Mouse (Mus musculus) intestine, postnatal 0 days (tissue): ENCODE measurements around the gene Klhl10. TPM values are rescaled to one million over a fixed set of nuclear protein-coding genes. Genes with fewer than 3 reads are reported as not detected.
A peak's percentile ranks its signal among the peaks of the same experiment; 100 is the strongest.

Experiments
- ATAC-seq: fragments of 200-750 bp; cut with Nextera tagmentation; 2 replicates; pipeline ENCODE4 v1.8.0; 2017; ENCODE audit warnings: mild to moderate bottlenecking, moderate TSS enrichment, moderate library complexity
- H3K27ac ChIP-seq: fragments of 300-500 bp; sonication (generic); 2 replicates; pipeline ENCODE4 v1.5.1; 2014; ENCODE audit warnings: mild to moderate bottlenecking, low read depth, low read length, moderate library complexity
- H3K27me3 ChIP-seq: fragments of 300-500 bp; sonication (generic); replicated peaks from 2 replicates; pipeline ENCODE4 v1.6.1; 2014; ENCODE audit warnings: low read length, mixed read lengths; ENCODE audit not compliant: control insufficient read depth, insufficient read depth
- H3K36me3 ChIP-seq: fragments of 300-500 bp; sonication (generic); 2 replicates; pipeline ENCODE4 v1.6.1; 2014; ENCODE audit warnings: mild to moderate bottlenecking, moderate library complexity; ENCODE audit not compliant: control insufficient read depth, insufficient read depth
- H3K4me1 ChIP-seq: fragments of 300-500 bp; sonication (generic); replicated peaks from 2 replicates; pipeline ENCODE4 v1.6.1; 2014; ENCODE audit warnings: antibody characterized with exemption, low read length, mixed read lengths; ENCODE audit not compliant: control insufficient read depth, insufficient read depth
- H3K4me2 ChIP-seq: fragments of 300-500 bp; sonication (generic); replicated peaks from 2 replicates; pipeline ENCODE4 v1.6.1; 2014; ENCODE audit warnings: low read depth, mild to moderate bottlenecking, moderate library complexity
- H3K4me3 ChIP-seq: fragments of 300-500 bp; sonication (generic); 2 replicates; pipeline ENCODE4 v1.5.1; 2014; ENCODE audit warnings: low read depth, low read length
- H3K9ac ChIP-seq: fragments of 300-500 bp; sonication (generic); 2 replicates; pipeline ENCODE4 v1.6.1; 2014; ENCODE audit warnings: mild to moderate bottlenecking, low read depth, low read length
- H3K9me3 ChIP-seq: fragments of 300-500 bp; sonication (generic); 2 replicates; pipeline ENCODE4 v1.6.1; 2016; ENCODE audit warnings: mixed run types; ENCODE audit not compliant: control insufficient read depth
- CTCF ChIP-seq: sonication (generic); IDR thresholded peaks from 2 replicates; pipeline ENCODE4 v1.5.1; 2016; ENCODE audit warnings: low read depth, mild to moderate bottlenecking, control low read depth, antibody characterized with exemption, moderate library complexity
- WGBS: fragments of 180-500 bp; shearing (Covaris S2); extraction: QIAGEN DNeasy Blood & Tissue Kit; methylation state at CpG from one replicate; pipeline ENCODE4 v1.1.7; 2014; 5-methylcytosine and 5-hydroxymethylcytosine counted together
- polyA plus RNA-seq: library from polyadenylated mRNA; unstranded; fragments of >200 nt; fragmentation: Nextera tagmentation; extraction: Ambion mirVana; gene quantifications from 2 replicates; pipeline ENCODE4 v1.2.1, GENCODE M21; 2015

Klhl10 gene
- polyA plus RNA-seq, 1 experiment from 2014 or later: 0.13 TPM

GRCm38 (mm10) chr11:100400842-100401241 lies 40.9 kb upstream of the Klhl10 start:
- no peak for TF ChIP-seq CTCF
- no peaks in the 10 kb centered on the region for H3K36me3 ChIP-seq
- no peak for ATAC-seq
- peak overlapping the region; percentile 42; the same call in 1 of the 2 replicates for H3K27ac ChIP-seq
- no peak overlapping the region for H3K4me2 ChIP-seq
- no peak overlapping the region for H3K9ac ChIP-seq
- WGBS: 32% methylated on average over 6 of the region's 6 CpGs
- H3K27me3 ChIP-seq: no peaks in the 10 kb centered on the region
- peaks cover 28% of the 10 kb centered on the region for H3K4me1 ChIP-seq
- H3K9me3 ChIP-seq: no peaks in the 10 kb centered on the region
- no peak overlapping the region for H3K4me3 ChIP-seq

GRCm38 (mm10) chr11:100402240-100402639 lies 39.5 kb upstream of the Klhl10 start:
- peak overlapping the region; percentile 12 for H3K9ac ChIP-seq
- peaks cover 28% of the 10 kb centered on the region for H3K4me1 ChIP-seq
- ATAC-seq: no peak
- no peaks in the 10 kb centered on the region for H3K27me3 ChIP-seq
- no peak for TF ChIP-seq CTCF
- H3K4me2 ChIP-seq: no peak overlapping the region
- 31% methylated on average over 6 of the region's 6 CpGs for WGBS
- H3K4me3 ChIP-seq: no peak overlapping the region
- no peaks in the 10 kb centered on the region for H3K36me3 ChIP-seq
- H3K27ac ChIP-seq: peak overlapping the region; percentile 35; the same call in 1 of the 2 replicates
- H3K9me3 ChIP-seq: no peaks in the 10 kb centered on the region

- Histone ChIP-seq H3K9me3 (no peaks in the 10 kb centered on the region), H3K4me3 (no peak overlapping the region), H3K27ac (peak overlapping the region; percentile 35; the same call in 1 of the 2 replicates), H3K4me2 (no peak overlapping the region), H3K27me3 (no peaks in the 10 kb centered on the region), H3K4me1 (peaks cover 28% of the 10 kb centered on the region), H3K36me3 (no peaks in the 10 kb centered on the region), H3K9ac (peak overlapping the region; percentile 12)
- TF ChIP-seq CTCF: no peak
- peak; percentile 36 for ATAC-seq
- WGBS: 35% methylated on average over 2 of the region's 2 CpGs
Observed at GRCm38 (mm10) chr11:100402682-100403081, 39.0 kb upstream of the Klhl10 start.

- no peak overlapping the region for H3K27ac ChIP-seq
- no peak for ATAC-seq
- no peak for TF ChIP-seq CTCF
Observed at GRCm38 (mm10) chr11:100403445-100404134, 38.1 kb upstream of the Klhl10 start.

GRCm38 (mm10) chr11:100404456-100405074 lies 37.2 kb upstream of the Klhl10 start:
- no peak overlapping the region for H3K27ac ChIP-seq
- no peak for TF ChIP-seq CTCF
- H3K4me1 ChIP-seq: peaks cover 24% of the 10 kb centered on the region
- H3K36me3 ChIP-seq: peaks cover 9% of the 10 kb centered on the region
- H3K9me3 ChIP-seq: no peaks in the 10 kb centered on the region
- H3K27me3 ChIP-seq: no peaks in the 10 kb centered on the region
- H3K4me3 ChIP-seq: no peak overlapping the region
- ATAC-seq: no peak
- H3K4me2 ChIP-seq: no peak overlapping the region
- WGBS: 86% methylated on average over 3 of the region's 3 CpGs
- no peak overlapping the region for H3K9ac ChIP-seq

More at GRCm38 (mm10) chr11:100403445-100404134, 38.1 kb upstream of the Klhl10 start:
- Histone ChIP-seq H3K9ac (no peak overlapping the region), H3K4me2 (no peak overlapping the region), H3K4me3 (no peak overlapping the region), H3K36me3 (no peaks in the 10 kb centered on the region), H3K4me1 (peaks cover 24% of the 10 kb centered on the region), H3K27me3 (no peaks in the 10 kb centered on the region), H3K9me3 (no peaks in the 10 kb centered on the region)
- WGBS: 36% methylated on average over 10 of the region's 10 CpGs

GRCm38 (mm10) chr11:100406273-100406672 lies 35.4 kb upstream of the Klhl10 start:
- Histone ChIP-seq H3K9ac (no peak overlapping the region), H3K27me3 (no peaks in the 10 kb centered on the region), H3K27ac (no peak overlapping the region), H3K9me3 (no peaks in the 10 kb centered on the region), H3K4me1 (peaks cover 12% of the 10 kb centered on the region; the same call in 1 of the 2 replicates), H3K4me2 (no peak overlapping the region), H3K36me3 (peaks cover 10% of the 10 kb centered on the region), H3K4me3 (no peak overlapping the region)
- no peak for ATAC-seq
- no peak for TF ChIP-seq CTCF
- WGBS: 86% methylated on average over 8 of the region's 8 CpGs
